Mouse (Mus musculus) small intestine, adult 2 months (tissue): Measurements from ENCODE around the gene Ctcf.

Experiments
- CTCF ChIP-seq: fragments of 200-500 bp; IDR thresholded peaks from 2 replicates; pipeline ENCODE4 v1.5.1; 2012; ENCODE audit warnings: low read depth, mild to moderate bottlenecking, control low read depth, inconsistent platforms, low read length, moderate library complexity, mixed read lengths; ENCODE audit not compliant: insufficient replicate concordance, insufficient read length; ENCODE audit errors: extremely low read depth
- POLR2A ChIP-seq: fragments of 200-500 bp; IDR thresholded peaks from 2 replicates; pipeline ENCODE4 v1.6.1; 2012; ENCODE audit warnings: low read depth, mild to moderate bottlenecking, control low read depth, inconsistent platforms, low read length, moderate library complexity

DNA sequence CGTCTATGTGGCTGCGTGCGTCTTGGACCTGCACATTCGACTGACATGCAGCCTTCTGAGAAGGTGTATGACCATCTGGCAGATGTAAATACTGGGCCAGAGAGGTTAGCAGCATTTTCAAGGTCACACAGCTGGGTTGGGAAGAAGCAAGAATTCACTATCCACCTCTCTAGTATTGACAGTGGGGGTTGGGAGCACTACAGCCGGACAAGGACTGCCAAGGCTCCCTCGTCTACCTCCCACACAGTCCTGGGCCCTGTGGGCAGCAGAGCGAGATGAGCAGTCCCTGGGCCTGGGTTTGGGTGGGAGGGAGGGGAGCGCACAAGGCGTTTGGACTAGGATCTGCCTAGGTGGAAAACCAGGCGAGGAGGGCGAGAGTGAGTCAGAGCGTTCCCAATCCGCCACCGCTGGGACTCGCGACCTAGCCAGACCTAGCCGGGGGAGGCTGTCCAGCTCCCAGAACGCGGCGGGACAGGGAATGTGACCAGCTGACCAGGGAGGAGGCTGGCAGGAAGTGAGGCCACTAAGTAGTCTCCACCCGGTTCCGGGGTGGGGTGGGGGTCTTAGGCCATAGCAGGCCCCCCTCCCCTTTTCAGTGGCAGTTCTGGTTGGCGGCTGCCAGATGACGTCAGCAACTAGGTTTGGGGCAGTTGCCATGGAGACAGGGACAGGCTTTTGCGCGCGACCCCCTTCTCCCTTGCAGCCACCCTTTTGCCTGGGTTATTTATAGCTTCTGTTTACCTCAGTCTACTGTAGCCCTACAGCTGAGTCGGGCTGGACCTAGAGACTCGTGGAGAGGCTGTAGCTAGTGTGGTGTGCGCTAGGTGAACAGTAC is 30.0 kb upstream of the Ctcf start:
- TF ChIP-seq CTCF: no peak
- TF ChIP-seq POLR2A: no peak
